Mouse (Mus musculus) liver, embryonic 13.5 days (tissue): ENCODE measurements around the gene Ccnk. TPM values are rescaled to one million over a fixed set of nuclear protein-coding genes. Genes with fewer than 3 reads are reported as not detected.

Source experiments
- ATAC-seq: fragments of 200-750 bp; cut with Nextera tagmentation; 2 replicates; pipeline ENCODE4 v1.8.0; 2017; ENCODE audit warnings: low read depth, mild to moderate bottlenecking, moderate number of reproducible peaks, moderate library complexity
- DNase-seq: peaks from one replicate; pipeline ENCODE4 v3.0.0; 2022
- H3K27ac ChIP-seq: fragments of 300-500 bp; sonication (generic); 2 replicates; pipeline ENCODE4 v1.5.1; 2015; ENCODE audit warnings: moderate library complexity, mild to moderate bottlenecking, inconsistent platforms
- H3K27me3 ChIP-seq: fragments of 300-500 bp; sonication (generic); 2 replicates; pipeline ENCODE4 v1.6.1; 2015; ENCODE audit warnings: mild to moderate bottlenecking, inconsistent platforms
- H3K36me3 ChIP-seq: fragments of 300-500 bp; sonication (generic); 2 replicates; pipeline ENCODE4 v1.6.1; 2015; ENCODE audit warnings: mild to moderate bottlenecking, inconsistent platforms
- H3K4me1 ChIP-seq: fragments of 300-500 bp; sonication (generic); replicated peaks from 2 replicates; pipeline ENCODE4 v1.6.1; 2015; ENCODE audit warnings: inconsistent platforms
- H3K4me2 ChIP-seq: fragments of 300-500 bp; sonication (generic); 2 replicates; pipeline ENCODE4 v1.6.1; 2015; ENCODE audit warnings: inconsistent platforms, mild to moderate bottlenecking, moderate library complexity
- H3K4me3 ChIP-seq: fragments of 300-500 bp; sonication (generic); replicated peaks from 2 replicates; pipeline ENCODE4 v1.5.1; 2015; ENCODE audit warnings: mild to moderate bottlenecking, inconsistent platforms
- H3K9ac ChIP-seq: fragments of 300-500 bp; sonication (generic); 2 replicates; pipeline ENCODE4 v1.6.1; 2015; ENCODE audit warnings: mild to moderate bottlenecking, inconsistent platforms
- H3K9me3 ChIP-seq: fragments of 300-500 bp; sonication (generic); replicated peaks from 2 replicates; pipeline ENCODE4 v1.6.1; 2016; ENCODE audit warnings: inconsistent platforms
- WGBS: fragments of 180-500 bp; shearing (Covaris S2); methylation state at CpG from one replicate; pipeline ENCODE4 v1.1.7; 2015; ENCODE audit not compliant: insufficient replicate concordance; 5-methylcytosine and 5-hydroxymethylcytosine counted together
- polyA plus RNA-seq: library from polyadenylated mRNA; unstranded; fragments of >200 nt; fragmentation: Nextera tagmentation; extraction: Ambion mirVana; gene quantifications from 2 replicates; pipeline ENCODE4 v1.2.1, GENCODE M21; 2015

Gene Ccnk
- polyA plus RNA-seq, 1 experiment from 2014 or later: 2.3 TPM

DNA sequence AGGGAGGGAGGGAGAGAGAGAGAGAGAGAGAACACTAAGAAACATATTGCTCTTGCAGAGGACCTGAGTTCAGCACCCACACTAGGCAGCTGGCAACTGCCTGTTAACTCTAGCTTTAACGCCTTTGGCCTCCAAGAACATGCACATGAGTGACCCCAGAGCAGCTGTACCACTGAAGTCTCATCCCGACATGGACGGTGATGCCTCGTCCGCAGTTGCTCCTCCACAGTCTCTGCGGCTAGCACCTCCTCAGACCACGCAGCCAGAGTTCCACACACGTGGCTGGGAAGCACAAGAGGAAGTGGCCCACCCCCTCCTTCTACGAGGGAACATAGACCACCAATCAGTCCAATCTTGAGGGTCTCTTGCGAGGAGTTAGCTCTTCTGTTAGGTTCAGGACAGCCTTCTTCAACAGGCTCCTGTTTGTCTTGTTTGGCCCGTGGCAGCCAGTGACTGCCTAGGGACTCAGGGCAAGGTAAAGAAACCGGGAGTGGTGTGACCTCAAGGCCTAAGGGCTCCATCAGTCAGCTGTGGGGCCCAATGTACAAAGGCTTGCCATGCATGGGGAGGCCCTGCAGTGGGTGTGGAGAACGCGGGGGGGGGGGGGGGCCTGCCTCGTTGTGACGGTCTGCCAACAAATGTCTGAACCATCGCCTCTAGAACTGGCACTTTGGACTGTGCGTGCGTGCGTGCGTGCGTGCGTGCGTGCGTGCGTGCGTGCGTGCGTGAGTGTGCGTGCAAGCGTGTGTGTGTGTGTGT, 71.8 kb downstream of the Ccnk start:
- WGBS: 73% methylated on average over 31 of the region's 31 CpGs
- H3K36me3 ChIP-seq: no peaks in the 10 kb centered on the region
- no peaks in the 10 kb centered on the region for H3K9me3 ChIP-seq
- no peak overlapping the region for H3K4me2 ChIP-seq
- DNase-seq (no peak), ATAC-seq (no peak)
- no peaks in the 10 kb centered on the region for H3K27me3 ChIP-seq
- no peak overlapping the region for H3K9ac ChIP-seq
- no peak overlapping the region for H3K4me3 ChIP-seq
- peaks cover 67% of the 10 kb centered on the region for H3K4me1 ChIP-seq
- H3K27ac ChIP-seq: no peak overlapping the region

- no peak for DNase-seq
- Histone ChIP-seq H3K9me3 (no peaks in the 10 kb centered on the region), H3K9ac (no peak overlapping the region), H3K4me3 (no peak overlapping the region), H3K27ac (peak overlapping the region; percentile 58), H3K36me3 (no peaks in the 10 kb centered on the region), H3K27me3 (no peaks in the 10 kb centered on the region), H3K4me2 (no peak overlapping the region), H3K4me1 (peaks cover 64% of the 10 kb centered on the region)
- no peak for ATAC-seq
- 69% methylated on average over 15 of the region's 15 CpGs for WGBS
Measured at GRCm38 (mm10) chr12:108251825-108252542, 72.6 kb downstream of the Ccnk start.

Other genes starting within 250 kb of the Ccnk start
- gene Bcl11b, start 176.0 kb upstream of the Ccnk start, polyA plus RNA-seq: 0.07 and 0.08 TPM in 2 replicates
- 56.6 and 71.5 TPM in 2 replicates for gene Setd3, start 265 bp upstream of the Ccnk start, polyA plus RNA-seq
- gene Ccdc85c, start 95.8 kb downstream of the Ccnk start, polyA plus RNA-seq: 2.3 and 2.6 TPM in 2 replicates
- gene Hhipl1, start 126.7 kb downstream of the Ccnk start, polyA plus RNA-seq: not detected in 2 replicates
- gene Cyp46a1, start 154.8 kb downstream of the Ccnk start, polyA plus RNA-seq: 0.30 and 0.41 TPM in 2 replicates
- 5.3 and 5.5 TPM in 2 replicates for gene Eml1, start 191.4 kb downstream of the Ccnk start, polyA plus RNA-seq